Mouse (Mus musculus) kidney, postnatal 14 days (tissue): ENCODE results near the gene Gm5105.

Experiments
- DNase-seq: peaks from one replicate; pipeline ENCODE4 v3.0.0; 2022; ENCODE audit warnings: mixed read lengths

Gm5105 gene

DNA sequence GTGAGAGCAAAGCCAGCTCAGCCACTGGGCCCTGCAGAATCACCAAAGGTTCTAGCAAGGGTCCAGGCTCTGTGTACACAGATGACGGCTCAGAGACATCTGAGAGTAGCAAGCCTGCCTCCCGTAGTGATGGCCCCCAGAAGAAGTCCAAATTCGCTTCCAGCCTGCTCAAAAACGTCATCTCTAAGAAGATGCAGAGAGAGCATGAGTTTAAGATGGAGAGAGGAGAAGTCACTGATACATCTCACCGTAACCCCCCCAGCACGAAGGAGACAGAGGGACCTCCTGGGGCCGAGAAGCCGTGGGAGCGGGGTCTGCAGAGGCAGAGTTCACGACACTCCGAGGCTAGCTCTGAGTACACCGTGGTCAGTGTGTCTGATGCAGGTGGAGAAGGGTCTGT, at the start of gene Gm5105:
TSS of gene Gm5105 (minus strand) at position 101 of the 400 bp plus-strand sequence.
- DNase-seq, result no peak

DNA sequence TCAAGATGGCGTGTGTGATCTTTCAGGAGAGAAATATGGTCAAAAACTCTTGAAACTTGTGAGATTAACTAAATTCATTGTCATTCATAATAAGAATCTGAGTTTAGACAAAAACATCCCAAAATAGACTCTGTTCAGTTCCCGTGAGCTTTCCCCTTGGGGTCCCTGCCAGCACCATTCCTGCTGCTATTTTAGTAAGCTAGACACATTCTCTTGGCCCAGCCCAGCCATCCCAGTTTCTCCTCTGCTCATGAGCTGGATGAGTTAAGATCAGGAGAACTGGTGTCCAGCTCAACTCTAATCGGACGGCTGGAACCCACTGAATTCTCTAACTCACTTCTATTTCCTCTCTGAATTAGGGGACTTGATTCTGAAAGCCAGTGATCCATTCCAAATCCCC, 49.7 kb upstream of the Gm5105 start:
- no peak for DNase-seq

DNA sequence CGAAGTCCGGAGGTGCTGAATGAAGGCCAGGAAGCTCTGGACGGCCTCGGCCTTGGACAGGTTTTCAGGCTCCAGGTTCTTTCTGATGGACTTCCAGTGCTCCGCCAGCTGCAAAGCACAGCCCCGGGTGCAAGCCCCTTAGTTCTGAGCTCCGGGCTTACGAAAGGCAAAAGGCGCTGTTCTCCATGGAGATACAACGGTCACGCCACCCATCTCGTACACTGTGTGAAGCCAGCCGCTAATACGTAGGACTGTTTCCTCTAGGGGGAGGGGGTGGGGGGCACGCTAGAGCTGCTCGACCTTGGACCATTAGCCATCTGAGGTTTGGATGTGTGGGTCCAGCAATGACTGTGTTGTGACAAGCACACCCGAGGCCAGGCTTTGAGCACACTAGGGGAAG, 46.9 kb upstream of the Gm5105 start:
- DNase-seq, result no peak

DNA sequence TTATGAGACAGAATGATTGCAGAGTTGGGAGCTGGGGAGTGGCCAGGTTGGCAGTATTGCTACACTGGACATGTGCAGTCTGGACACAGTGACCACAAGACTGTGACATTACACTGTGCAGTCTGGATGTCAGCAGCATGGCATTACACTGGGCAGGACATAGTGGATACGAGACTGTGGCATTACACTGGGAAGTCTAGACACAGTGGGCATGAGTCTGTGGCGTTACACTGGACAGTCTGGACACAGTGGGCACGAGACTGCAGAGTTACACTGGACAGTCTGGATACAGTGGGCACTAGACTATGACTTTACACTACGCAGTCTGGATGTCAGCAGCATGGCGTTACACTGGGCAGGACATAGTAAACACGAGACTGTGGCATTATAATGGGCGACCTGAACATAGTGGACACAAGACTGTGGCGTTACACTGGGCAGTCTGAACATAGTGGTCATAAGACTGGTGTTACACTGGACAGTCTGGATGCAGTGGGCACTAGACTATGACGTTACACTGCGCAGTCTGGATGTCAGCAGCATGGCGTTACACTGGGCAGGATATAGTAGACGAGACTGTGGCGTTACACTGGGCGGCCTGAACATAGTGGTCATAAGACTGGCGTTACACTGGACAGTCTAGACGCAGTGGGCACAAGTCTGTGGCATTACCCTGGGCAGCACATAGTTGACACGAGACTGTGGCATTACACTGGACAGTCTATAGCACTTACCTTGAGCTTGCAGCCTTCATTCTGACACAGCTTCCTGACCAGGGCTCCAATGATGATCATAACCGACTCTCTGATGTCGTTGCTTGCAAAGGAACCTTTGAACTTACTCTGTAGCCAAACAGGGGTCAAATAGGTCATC, 44.0 kb upstream of the Gm5105 start:
- no peak for DNase-seq

DNA sequence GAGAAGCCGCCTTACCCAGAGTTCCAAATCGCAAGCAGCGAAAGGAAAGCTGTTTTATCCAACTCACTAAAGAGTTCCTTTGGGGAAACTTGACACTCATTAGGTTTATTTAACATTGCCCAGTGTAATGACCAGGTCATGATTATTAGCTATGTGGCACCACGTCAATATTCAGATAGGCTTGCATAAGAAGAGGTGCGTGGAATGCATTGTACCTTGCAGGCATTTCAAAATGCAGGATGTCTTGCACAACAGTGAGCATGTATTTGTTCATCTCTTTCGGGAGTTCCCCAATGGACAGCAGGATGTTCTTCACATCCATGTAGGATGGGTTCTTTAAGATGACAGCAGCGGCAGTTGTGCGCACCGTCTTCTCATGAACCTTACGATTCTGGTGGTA, 39.7 kb upstream of the Gm5105 start:
- DNase-seq, result no peak

DNA sequence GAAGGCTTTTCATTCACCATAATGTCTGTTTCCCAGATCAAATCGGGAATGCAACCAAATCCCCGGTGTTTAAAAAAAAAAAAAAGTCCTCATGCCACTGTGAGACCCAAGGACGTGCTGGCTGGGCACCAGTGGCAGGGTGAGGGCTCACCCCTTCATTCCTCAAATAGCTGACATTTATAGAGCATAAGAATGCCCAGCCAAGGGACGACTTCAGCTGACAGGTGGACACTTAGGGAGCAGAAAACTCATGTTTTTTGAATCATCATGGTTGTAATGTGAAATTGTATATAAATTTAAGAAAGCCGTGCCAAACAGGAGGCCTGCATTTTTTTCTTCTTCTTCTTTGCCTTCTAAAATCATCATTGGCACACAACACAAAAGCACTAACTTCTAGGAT, 37.9 kb upstream of the Gm5105 start:
- DNase-seq, result no peak

DNA sequence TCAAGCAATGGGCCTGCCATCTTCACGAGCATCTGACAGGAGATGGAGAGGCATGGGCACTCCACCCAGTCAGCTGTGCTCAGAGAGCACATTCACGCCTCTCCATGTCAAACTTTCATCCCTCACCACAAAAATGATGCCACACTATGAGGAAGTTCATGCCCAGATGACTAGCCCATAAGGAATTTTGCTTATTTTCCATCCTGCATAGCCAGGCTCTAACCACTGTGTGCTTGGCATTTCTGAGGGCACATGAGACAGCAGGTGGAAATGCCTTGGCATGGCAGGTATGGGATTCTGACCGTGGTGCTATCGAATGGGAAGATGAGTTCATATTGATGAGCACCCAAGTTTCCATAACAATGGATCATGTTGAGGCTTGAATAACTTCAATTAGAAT, 36.5 kb upstream of the Gm5105 start:
- DNase-seq, result no peak

DNA sequence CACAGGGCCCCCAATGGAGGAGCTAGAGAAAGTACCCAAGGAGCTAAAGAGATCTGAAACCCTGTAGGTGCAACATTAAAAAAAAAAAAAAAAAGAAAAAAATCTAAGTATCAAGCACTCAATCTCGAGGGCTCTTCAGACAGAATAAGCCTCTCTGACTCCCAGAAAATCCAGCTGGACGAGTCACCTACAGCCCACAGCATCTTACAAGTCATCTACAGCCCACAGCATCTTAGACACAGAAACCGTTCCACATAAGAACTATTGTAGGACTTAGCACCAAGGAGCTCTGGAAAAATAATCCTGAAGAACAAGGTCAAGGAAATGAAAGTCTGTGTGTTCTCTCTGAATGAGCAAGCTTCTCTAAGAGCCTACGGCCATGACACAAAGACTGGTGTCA, 34.7 kb upstream of the Gm5105 start:
- DNase-seq, result no peak

DNA sequence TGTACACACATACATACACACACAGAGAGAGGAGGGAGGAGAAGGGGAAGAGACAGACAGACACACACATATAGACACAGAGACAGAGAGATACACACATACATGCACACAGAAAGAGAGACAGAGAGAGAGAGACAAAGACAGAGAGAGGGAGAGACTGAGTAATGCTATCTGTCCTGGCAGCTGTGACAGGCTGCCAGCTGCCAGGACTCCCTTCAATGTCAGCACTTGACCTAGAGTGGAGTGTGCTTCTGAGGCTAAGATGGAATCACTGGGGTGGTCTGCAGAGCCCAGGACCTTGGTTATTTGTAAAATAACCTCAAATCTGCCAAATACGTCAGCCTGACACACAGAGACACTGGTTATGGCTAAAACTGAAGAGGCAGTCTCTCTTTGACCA, 30.5 kb upstream of the Gm5105 start:
- DNase-seq, result no peak

DNA sequence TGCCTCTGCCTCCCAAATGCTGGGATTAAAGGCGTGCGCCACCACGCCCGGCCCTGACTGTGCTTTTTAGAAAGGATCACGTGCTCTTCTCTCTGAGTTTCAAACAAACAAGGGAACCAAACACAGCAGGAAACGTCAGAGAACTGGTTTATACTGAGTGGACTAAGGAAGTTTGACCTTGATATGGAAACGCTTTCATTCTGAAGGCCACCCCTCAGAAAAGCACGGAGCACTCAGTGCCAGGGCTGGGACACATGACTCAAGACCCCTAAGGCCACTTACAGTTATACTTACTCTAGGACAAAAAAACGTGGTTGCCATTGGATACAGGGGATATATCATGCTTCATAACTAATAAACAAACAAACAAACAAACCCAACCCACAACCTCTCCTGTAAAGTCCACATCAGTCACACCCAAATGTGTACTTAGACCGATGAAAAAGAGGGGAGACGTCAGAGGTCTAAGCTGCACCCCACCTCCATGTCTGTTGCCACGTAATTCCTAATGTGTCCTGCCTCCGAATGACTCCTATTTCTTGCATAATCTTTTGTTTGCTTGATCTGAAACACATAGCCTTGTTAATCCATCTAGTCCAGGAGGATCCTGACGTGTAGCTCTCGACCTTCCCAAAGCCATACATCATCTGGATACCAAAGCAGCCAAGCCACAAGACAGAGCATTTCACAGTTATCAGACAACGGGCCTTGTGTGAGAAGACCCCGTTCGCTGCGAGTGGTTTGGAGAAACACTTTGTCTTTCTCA, 29.3 kb upstream of the Gm5105 start:
- DNase-seq, result no peak

DNA sequence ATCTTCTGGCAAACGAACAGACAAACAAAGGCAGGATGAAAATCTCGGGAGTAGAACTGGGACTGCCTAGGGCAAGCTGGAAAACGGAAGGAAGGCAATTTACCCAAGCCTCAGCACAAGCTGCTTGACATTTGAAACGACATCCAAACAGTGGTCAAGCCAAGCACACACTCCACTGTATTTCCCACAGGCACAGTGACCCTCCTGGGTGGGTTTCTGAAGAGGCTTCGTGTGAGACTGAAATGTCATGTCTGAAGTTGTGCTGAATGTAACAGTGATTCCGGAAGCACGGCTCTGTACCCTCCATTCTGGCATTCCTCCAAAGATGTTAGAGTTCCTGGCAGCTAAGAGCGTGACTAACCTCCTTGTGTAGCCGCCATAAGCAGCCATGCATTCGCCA, 28.5 kb upstream of the Gm5105 start:
- peak; percentile 40 for DNase-seq

DNA sequence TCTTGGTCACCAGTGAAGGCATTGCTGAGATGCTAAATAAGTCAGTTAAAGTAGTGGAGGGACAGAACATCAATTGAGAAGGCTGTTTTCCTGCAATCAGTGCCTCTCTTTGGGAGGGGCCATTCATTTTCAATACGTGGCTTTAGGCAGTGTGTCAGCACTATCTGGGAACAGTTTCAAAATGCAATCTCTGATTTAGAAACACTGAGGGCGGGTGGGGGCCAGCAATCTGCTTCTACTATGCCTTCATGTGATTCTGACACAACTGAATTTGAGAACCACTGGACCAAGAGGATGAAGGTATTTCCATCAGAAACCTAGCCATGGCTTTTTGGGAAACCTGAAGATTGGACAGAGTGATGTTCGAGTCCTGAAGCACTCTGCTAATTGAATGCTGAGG, 28.1 kb upstream of the Gm5105 start:
- no peak for DNase-seq

DNA sequence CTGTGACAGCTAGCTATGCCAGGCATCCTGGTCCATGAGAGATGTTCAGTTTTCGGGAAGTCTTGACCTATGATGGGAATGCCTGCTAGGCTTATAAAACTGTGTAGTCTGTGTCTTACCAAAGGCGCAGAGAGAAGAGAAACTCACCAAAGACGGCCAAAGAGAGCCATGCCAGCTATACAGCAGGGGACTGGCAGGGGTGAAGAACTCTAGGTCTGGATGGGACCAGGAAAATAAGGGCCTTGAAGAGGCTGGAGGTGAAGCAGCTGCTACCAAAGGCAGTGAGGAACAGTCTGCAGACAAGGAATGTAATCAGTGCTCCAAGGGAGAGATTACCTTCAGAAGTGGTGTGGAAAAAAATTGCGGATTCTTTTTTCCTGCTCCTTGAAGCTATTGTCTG, 16.7 kb upstream of the Gm5105 start:
- DNase-seq, result no peak

DNA sequence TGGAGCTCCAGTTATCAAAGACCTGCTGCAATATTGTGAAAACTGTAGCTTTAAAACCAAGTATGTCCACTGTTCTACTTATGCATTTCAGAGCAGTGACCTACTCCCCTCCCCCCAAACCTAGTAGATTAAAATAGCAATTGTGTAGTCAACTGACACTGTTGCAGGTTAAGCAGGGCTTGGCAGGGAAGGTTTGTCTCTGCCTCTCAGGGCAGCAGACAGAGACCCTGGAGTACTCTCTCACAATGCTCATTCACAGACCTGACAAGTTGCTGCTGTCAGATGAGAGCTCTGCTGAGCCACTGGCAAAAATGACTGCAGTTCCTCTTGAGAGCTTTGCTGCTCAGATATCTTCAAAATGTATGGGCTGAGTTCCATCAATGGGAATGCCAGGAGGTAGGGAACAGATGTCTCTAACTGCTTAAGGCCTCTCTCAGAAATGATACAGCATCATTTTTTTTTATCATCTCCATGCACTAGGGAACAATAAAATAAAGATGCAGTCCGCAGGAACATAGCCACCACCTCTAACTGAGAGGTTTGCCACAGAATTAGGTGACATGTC, 16.0 kb upstream of the Gm5105 start:
- DNase-seq, result no peak

DNA sequence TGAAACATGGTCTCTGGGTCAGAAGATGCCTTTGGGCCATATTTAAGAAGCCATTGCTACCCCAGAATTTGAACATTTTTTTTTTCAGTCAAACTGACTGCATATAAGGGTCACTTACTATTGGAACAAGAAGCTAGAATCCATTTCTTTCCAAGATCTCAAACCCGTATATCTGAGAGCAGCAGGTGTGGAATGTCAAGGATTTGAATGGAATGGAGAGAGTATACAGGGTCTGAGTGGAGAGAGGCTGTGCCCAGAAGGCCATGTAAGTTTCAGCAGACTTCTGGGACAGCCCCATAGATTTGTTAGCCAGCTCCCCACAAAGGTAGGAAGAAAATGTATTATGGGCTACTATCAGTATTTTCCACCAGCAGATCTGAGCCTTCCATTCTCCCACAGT, 11.5 kb upstream of the Gm5105 start:
- no peak for DNase-seq

DNA sequence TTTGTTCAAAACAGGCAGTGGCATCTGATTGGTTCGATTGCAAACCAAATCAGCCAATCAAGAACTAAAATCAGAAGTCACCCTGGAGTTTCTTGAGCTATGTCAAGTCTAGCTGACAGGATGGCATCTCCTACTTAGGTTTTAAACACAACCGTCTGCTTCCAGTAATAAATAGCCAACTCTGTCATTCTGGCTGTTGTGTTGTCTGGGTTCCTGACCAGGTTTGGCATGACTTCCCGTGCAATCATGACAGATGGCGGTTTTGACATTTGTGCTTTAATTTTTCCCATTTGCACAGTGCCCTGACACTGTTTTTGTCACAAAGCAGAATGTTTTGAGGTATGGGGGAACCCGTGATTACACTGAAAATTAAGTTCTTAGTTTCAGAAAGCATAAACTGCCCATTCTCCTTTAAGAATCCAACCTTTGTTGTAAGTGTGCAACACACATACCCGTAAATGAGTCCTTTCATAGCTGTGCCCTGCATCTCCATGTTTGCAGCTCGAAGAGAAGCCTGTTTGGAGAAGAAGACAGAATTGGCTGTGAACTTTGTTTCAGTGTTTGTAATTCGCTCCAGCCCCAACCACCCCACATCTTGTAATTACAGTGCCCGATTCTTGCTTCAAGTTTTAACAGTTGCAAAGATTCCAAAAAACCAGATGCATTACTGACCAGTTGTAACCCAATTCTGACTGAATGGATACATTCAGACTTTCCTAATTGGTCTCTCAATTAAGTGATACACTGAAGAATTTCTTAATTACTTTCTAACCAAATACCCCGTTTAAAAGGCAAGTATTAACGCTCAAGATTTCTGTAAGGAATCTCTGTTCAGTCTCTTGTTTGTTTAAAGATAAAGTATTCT, 10.5 kb upstream of the Gm5105 start:
- DNase-seq, result no peak

DNA sequence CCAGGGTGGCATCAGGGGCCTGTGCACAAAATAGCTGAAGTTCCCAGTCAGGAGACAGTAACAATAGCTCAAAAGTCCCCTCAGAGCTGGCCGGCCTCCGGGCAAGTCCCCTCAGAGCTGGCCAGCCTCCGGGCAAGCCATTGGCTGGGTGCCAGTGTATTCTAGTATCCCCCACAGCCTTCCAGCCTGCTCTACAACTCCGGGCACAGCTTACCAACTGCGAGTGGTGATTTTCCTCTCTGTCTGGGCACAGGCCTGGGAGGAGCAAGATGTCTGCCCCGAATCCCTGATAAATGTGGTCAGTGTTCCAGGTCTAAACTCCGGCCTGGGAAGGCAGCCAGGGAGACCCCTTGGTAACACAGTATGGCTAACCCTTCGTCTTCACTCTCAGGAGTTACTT, 8.0 kb upstream of the Gm5105 start:
- DNase-seq, result no peak

DNA sequence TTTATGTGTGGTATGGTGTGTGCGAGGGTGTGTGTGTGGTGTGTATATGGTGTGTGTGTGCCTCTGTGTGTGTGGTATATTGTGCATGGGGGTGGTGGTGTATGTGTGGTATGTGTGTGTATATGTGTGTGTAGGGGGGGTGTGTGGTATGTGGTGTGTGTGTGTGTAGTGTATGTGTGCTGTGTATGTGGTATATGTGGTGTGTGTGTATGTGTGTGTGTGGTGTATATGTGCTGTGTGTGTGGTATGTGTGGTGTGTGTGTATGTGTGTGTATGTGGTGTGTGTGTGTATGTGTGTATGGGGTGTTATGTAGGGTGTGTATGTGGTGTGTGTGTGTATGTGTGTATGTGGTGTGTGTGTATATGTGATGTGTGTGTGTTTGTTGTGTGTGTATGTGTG, 7.0 kb upstream of the Gm5105 start:
- DNase-seq, result no peak

DNA sequence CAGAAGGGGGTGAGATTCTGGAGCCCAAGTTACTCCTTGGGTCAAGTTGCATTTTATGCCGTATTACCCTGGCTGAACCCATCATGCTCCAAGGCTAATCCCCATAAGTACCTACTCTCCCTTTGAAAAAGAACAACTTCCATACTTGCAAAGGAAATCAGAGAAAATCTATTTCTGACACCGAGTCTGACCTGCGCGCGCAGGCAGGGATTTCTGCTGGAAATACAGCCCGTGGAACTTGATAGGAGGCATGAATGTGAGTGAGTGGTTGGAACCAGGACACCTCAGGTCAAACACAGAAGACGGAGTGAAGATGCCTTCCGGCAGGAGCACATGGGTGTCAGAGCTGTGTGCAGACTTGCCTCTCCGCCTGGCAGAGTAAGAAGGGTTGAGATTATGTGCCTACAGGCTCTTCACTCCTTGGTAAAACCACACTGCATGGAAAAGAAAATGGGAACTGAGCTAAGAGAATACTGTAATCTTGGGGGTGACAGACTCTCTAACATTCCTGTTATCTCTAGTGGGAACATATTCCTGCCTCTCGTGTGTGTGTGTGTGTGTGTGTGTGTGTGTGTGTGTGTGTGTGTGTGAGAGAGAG, 4.4 kb upstream of the Gm5105 start:
- DNase-seq, result no peak

DNA sequence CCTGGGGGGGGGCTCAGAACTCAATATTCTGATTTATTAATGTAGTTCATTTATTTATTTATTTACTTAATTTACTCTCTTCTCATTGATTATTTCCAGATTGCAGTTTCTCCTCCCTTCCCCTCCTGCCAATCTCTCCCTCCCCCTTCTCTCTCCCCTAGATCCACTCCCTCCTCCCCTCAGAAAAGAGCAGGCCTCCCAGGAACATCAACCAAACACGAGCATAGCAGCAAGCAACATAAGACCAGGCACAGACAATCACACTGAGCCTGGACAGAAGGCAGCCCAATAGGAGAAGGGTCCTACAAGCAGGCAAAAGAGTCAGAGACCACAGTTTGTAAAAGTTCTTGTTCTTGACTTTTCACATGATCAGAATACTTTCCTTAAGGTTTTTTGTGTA, 3.8 kb upstream of the Gm5105 start:
- DNase-seq, result no peak

DNA sequence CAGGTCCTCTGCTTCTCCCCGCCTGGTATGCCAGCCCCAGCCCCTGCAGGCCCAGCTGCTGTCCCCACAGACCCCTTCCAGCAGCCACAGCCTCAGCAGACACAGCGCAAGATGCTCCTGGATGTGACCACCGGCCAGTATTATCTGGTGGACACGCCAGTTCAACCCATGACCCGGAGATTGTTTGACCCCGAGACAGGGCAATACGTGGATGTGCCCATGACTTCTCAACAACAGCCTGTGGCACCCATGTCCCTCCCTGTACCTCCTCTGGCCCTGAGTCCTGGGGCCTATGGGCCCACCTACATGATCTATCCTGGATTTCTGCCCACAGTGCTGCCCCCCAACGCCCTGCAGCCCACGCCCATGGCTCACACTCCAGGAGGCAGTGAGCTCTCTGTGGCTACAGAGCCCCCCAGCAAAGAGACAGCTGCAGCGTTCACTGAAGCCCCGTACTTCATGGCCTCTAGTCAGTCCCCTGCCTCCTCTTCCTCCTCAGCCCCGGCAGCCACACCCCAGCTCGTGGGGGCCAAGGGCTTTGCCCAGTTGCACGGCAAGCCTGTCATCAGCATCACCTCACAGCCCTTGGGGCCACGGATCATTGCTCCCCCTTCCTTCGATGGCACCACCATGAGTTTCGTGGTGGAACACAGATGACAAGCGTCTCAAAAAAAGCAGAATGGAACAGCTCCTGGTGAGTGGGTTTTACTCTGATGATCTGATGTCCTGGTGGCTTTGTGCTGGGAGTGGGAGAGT, 2.7 kb upstream of the Gm5105 start:
- no peak for DNase-seq

DNA sequence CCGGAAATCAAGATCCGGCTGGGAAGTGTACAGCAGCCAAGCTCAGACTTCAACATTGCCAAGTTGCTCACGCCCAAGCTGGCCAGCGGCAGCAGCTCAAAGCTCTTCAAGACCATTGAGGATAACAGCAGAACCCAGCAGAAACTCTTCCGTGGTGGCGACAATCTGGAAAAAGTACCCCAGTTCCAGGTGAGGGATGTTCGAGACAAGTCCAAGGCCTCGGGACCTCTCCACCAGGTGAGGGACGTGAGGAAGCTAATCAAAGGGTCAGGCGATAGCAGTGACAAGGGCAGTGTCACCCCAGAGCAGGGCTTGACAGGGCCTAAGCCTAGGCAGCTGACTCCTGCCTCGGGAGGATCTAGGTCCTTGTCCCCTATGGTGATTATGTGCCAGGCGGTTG, 915 bp upstream of the Gm5105 start:
- DNase-seq, result no peak
